Mouse (Mus musculus) B cell, adult 2 months (primary cell): ENCODE measurements around the gene Strc.
"Not testable (repeated sequence)": the region's sequence is repeated elsewhere in the genome, so short reads cannot be mapped to it uniquely, and the experiment has no call there.

ENCODE experiments used
- DNase-seq, 2 experiments: peaks; one replicate each; pipeline ENCODE4 v3.0.0; 2022

Gene Strc

DNA sequence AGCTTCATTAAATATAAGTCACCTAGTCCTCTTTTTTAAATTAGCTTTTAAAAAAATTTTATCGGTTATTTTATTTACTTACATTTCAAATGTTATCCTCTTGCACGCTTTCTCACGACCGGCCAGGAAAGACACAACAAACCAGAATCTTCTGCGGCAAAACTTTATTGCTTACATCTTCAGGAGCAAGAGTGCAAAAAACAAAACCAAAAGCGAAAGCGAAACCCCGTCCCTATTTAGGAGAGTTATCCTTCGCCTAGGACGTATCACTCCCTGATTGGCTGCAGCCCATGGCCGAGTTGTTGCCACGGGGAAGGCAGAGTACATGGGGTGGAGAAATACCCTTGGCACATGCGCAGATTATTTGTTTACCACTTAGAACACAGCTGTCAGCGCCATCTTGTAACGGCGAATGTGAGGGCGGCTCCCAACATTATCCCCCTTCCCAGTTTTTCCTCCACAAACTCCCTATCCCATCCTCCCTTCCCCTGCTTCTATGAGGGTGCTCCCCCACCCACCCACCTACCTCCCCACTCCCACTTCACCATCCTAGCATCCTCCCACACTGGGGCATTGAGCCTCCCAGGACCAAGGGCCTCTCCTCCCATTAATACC is at the start of gene Strc:
Gene Strc (minus strand): TSS at position 208 of the 615 bp plus-strand sequence.
- DNase-seq = not testable (repeated sequence)

DNA sequence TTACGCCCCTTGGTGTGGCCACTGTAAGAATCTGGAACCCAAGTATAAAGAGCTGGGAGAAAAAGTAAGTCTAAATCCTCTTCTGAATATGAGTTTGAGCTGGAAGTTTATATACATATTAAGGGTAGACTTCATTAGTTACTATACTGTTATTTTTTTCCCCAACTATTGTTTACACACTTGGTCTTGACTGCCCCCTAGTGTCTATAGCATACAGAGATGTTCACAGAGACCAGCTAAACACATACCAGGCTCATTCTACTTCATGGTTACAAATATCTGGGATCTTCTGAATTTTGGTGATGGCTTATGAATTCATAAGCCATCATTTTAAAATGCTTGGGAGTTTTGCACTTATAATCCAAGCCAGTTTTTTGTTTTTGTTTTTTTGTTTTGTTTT is 47.9 kb upstream of the Strc start:
- peak; percentile 29 to 44 for DNase-seq

DNA sequence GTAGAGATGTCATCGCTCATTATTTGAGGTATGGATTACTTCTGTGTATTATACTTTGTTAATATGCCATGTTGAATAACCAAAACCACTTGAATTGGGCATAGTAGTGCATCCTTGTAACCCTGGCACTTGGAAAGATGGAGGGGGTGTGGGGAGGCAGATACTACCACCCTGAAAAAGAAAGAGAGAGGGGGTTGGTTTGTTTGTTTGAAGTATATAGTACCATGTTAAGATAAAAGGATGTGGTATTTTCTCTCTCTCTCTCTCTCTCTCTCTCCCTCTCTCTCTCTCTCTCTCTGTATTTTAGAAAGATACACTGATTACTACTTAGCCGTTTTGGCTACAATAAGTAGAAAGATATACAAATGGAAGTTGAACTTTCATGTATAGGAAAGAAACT is 38.9 kb upstream of the Strc start:
- no peak for DNase-seq

DNA sequence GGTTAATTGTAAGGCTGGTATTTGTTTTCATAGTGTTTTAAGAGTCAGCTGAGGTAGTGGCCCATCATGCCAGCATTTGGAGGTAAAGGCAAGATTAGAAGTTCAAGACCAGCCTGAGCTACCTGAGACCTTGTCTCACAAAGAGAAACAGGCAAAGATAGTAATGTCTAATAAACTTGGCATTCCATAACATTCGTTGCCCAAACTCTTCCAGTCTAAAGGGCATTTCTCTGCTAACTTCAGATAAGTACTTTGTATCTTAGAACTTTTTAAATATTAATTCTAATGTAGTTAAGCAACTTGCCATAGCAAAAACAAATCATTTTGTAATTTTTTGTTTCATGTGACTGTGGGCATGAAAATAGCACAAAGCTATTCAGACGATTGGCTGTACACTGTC is 36.2 kb upstream of the Strc start:
- no peak for DNase-seq

DNA sequence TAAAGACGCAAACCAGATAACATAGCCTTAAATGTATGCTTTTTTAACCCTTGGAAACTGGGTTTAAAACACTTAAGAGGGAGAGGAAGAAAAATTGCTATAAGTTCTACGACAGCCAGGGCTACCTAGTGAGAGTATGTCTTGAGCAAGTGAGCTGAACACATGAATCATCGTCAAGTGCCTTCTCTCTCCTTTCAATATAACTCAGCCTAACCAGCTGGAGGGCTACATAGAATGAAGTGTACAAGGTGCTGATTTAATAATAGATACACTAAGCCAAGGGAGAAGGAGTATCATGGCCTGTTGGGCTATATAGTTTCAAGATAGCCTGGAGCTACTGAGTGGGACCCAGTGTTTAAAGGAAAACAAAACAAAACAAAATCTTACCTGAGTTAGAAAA is 31.5 kb upstream of the Strc start:
- DNase-seq = no peak

DNA sequence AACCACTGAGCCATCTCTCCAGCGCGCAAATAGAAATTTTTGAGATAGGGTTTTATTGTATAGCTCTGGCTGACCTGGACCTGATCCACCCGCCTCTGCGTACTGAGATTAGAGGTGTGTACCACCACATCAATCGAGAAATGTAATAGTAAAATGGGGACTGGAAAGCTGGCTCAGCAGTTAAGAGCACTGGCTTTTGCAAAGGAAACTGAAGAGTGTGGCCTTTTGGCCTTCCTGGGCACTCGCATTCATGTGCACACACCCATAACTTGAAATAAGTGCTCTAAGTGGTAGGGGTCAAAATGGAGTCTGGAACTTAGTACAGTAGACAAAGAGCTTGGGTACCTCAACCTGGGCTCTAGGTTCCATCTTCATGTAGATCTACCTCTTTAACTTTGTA is 29.4 kb upstream of the Strc start:
- no peak for DNase-seq

DNA sequence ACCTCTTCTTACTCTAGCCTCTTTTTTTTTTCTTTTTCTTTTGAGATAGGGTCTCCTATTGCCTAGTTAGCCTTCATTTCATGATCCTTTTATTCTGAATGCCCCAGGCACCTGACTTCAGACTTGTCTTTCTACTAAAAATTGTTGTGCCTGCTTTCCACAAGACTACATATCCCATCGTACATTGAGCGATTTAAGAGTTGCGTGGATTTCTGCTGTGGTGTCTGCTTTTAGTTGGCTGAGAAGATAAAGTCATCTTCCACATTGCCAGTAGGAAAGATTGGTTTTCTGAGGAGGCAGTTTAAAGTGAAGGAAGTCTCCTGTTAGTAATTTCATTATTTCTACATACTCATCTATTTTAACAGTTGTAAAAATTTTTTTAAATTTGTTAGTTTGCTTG is 28.6 kb upstream of the Strc start:
- no peak for DNase-seq

DNA sequence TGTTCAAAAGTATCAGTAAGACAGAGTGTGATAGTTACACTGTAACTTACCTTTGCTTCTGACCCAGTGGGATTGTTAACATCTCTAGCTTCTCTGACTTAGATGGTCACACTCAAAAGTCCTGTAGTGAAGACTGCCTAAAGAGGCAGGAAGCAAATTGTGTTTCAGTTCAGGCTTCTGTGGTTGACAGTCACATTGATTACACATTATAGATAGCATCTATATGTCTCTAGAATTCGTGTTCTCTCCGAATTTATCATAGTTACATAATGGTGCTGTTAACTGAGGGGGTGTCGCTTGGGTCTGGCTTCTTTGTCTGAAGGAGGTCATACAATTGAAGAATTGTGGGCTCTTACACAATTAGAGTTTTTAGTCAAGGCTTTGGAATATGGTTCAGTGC is 28.1 kb upstream of the Strc start:
- no peak for DNase-seq

DNA sequence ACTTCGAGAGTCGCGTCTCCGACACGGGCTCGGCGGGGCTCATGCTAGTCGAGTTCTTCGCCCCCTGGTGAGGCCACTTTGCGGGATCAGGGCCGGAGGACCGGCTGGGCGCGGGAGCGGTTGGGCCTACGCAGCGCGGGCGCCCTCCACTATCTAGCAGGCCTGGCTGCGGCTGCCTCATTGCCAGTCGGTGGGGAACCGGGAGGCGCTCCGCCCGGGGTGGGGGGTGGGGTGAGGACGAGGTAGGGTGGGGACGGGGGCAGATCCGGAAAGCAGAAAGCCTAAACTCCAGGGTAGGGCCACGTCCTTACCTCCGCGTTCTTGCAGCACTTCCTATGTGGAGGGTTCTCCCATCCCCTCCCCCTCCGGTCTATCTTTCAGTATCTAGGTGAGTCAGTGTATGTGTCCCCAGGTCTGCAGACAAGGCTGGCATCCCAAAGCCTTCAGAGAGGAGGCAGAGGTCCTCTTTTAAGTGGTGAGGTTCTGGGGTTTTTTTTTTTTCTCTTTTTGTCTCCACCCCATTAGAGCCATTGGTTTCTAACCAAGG is 27.2 kb upstream of the Strc start:
- DNase-seq = peak; percentile 56 to 68

DNA sequence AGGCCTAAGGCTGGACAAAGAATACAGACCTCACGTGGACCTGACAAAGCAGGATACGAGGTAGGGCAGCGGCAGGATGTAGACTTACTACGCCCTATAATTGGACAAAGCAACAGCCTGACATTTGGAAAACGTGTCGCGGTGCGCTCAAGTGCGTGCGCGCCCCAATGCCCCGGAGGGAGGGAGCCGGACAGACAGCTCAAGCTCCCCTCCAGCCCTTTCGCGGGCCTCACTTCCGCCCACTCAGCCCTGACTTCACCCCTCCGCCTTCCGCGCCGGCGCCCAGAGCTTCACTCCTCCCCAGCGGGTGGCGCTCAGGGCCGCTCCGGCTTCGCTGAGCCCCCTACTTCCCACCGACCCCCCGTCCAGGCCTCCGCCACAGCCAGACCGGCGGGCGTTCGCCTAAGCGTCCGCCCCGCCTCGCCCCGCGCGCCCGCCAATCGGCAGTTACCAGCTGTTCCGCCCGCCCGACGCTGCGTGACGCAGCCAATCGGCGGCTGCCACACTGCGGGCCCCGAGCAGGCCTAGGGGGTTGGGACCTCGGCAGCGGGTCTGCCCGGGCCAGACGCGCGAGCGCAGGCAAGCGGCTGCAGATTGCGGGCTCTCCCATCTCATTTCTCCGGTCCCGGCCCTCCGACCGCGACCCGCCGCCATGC is 26.5 kb upstream of the Strc start, which contains the start of the genes Pdia3 and Catsper2:
Gene Pdia3 (plus strand): TSS at position 389 of the 656 bp plus-strand sequence.
Gene Catsper2 (minus strand): TSS at position 406 of the 656 bp plus-strand sequence.
- peak; percentile 92 to 93 for DNase-seq

DNA sequence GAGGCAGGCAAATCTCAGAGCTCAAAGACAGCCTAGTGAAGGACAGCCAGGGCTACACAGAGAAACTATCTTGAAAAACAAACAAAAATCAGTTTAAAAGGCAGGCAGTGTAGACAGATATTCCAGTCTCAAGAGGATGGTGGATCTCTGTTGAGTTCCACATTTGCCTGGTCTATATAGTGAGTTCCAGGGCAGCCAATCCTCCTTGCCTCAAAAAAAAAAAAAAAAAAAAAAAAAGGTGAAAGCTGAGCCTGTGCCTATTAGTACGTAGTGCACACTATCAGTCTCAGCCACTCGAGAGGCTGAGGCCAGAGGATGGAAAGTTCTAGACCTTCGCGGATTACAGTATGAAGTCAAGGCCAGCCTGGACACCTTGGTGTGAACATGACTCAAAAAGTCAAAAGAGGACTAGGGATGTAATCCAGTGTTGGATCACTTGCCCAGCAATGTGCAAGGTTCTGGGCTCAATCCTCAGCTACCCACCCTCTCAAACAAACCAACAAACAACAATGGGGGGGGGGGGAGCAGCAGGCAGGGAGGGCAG is 25.9 kb upstream of the Strc start:
- DNase-seq = no peak

DNA sequence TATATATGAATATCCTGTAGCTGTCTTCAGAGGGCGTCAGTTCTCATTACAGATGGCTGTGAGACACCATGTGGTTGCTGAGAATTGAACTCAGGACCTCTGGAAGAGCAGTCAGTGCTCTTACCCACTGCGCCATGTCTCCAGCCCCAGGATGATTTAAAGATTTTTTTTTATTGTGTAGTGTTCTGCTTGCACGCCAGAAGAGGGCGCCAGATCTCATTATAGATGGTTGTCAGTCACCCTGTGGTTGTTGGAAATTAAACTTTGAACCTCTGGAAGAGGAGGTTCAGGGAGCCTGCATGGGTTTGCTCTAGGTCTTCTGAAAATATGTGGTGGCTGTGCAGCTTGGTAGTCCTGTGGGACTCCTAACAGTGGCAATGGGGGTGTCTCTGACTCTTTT is 21.2 kb upstream of the Strc start:
- peak; percentile 75 for DNase-seq

DNA sequence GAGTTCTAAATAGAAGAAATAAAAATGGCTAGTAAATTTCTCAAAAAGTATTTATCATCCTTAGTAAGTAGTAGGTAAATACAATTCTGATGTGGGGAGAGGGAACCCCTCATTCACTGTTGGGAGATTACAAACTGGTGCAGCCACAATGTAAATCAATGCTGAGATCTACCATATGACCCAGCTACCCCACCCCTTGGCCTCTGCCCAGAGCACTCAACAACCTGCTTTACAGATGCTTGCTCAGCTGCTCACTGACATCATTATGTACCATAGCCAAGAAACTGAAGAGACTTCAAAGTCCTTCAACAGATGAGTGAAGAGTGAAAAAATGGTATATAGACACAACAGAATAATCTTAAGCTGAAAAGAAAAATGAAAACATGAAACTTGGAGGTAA is 16.3 kb upstream of the Strc start:
- no peak for DNase-seq

DNA sequence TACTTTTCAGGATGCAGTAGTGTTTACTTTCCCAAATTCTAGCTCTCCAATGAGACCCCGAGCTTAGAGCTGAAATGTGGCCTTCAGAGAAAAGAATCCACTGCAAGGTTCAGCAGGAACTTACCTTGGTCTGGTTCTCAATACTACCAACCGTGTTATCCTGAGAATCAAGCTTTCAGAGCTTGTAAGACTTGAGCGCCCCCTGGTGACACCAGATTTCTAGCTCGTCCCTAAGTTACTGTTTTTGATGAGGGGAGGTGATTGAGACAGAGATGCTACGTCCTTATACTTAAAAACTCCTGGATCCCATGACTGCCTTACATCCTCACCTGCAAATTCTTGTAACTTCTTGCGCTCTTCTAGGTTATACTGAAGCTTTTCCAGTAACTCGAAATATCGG is 9.7 kb upstream of the Strc start:
- DNase-seq = peak; percentile 83 to 85

DNA sequence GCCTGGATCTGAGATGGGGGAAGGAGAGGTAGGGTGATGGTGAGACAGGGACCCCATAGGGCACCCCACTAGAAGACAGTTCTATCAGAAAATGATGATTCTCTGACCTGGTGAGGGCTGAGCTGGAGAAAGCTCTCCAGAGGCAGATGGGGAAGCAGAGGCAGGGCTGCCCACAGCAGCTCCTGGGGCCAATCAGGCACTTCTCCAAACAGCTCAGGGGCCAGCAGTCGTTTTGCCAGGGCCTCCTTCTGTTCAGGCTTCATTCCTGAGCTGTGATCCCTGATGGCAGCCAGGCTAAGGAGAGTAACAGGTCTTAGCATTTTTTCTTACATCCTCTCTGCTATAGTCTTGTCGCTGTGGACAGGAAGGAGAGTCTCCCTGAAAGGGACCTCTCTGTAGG is 12.2 kb downstream of the Strc start:
- no peak for DNase-seq

DNA sequence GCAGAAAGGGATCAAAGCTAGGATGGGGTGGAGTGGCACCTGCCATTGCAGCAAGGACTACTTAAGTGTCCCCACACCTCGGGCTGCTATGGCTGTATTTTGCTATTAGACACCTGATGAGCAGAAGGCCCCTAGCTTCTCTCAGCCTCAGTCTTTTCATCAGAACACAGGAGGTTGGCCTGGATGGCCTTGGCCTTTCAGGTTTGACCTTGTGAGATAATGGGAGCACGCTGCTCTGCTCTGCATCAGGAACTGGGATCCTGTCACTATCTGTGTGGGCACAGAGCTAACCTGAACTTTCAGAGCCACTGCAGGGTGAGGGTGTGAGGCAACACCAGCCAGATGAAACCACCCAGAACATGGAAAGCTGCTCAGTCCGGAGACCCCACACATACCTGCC is 14.7 kb downstream of the Strc start:
- DNase-seq = no peak

DNA sequence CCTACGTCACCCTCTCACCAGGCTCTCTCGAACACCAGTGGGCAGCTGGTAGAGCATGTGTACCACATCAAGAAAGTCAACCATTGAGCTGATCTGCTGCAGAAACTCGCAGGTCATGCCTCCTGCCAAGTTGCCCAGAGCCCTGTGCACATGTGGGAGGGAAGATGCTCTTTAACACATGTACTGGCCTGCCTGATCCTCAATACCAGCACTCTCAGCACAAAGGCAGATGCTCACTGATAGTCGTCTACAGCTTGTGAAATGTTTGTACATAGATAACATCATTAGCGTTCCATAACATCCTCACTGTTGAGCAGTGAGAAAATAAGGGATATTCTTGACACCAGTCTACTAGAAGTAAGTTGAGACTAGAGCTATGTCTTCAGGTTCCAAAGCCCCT is 16.0 kb downstream of the Strc start:
- no peak for DNase-seq

DNA sequence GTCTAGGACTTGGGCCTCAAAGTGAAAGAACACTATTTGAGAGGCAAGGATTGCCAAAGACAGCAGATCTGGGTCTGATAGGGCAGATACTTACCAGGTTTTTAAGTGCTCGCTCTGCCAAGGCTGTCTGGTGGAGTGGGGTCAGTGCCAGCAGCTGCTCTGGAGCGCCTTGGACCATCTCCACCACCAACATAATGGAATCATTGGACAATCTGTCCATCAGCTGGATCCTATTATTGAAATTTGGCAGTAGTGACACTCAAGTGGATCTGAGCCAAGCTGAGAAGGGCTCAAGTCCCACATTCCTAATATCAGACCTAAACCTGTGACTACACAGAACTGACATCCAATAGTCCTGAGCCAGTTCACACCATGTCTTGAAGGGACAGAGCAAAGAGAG is 18.1 kb downstream of the Strc start:
- DNase-seq = no peak

DNA sequence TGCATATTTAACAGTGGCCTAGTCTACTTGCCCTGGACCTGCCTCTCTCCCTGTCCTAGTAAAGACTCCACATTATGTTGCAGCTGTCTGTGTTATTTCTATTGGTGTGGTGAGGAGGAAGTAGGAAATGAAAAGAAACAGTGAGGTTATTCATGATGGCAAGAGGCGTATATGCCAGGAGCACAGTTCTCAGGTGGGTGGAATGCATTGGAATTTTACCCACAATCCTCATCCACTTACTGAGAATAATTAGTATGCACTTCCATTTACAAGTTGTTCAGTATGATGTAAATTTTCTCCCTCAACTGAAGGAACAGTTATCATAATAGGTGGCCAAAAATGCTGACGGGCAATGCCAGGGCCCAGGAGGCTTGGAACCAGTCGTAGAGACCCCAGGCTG is 23.3 kb downstream of the Strc start:
- DNase-seq = no peak

DNA sequence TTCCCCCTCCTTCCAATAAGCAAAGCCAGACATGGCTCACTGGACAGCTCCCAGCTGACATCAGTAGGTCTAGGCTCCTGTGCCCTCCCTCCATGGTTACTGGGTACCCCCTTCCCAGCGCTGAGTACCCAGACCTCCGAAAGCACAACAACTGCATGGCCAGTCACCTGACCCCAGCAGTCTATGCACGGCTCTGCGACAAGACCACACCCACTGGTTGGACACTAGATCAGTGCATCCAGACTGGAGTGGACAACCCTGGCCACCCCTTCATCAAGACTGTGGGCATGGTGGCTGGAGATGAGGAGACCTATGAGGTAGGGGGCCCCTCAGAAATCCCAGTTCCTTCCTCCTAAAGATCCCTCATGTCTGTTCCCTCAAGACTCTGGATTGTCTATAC is 27.5 kb downstream of the Strc start:
- no peak for DNase-seq

DNA sequence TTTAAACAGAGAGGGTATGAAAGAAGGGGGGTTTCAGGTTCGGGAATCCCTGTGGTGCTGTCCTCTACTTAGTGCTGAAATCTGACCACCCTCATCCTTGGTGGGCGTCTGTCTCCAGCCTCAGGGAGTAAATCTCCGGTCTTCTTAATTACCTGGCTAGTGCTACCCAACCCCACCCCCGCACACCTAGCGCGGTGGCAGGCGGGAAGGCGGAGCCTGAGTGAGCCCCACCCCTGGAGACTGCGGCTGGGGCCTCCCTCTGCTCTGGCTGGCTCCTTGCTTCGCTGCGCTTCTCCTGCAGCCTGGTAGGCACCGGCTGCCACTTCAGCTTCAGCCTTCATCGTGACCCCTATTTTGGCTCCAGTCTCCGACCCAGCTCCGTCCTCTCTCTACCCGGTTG is 28.6 kb downstream of the Strc start:
- DNase-seq = peak; percentile 70 to 72

DNA sequence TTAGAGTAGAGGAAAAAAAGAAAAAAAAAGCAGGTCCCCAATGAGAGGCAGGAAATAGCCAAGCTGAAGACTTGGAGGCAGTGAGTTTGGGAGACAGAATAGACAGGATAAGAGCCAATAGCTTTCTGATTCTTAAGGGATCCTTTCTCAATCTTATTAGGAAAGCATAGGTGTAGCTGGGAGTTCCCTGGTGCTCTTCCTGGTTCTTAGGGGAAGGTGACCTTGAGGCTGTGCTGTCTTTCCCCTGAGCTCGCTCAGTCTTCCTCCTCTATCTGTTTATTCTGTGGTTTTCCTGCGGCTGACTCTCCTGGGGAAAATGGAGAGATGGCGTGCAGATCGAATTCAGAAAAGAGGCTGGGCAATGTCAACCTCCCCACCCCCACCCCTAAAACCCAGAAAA is 29.0 kb downstream of the Strc start:
- DNase-seq = no peak

DNA sequence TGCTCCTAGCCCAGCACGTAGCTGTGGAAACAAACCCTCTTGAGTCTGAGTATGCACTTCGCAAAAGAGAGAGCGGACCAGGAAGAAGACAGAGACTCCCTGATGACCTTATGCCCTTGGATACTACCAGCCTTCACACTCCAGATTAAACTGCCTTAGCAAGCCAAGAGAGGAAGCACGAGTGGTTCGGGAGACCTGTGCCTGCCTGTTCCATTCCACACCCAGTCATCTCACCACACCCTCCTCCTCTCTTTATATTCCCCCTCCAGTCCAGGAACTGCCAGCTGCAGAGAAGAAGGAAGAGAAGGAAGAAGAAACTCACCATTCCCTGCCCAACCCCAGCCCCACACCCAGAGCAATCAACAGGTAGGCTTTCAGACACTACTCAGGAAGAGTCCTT is 29.5 kb downstream of the Strc start, which contains the start of gene Ckmt1:
Gene Ckmt1 (plus strand): TSS at position 221 of the 400 bp plus-strand sequence.
- no peak for DNase-seq
